8 mouse cellular contexts compared by ENCODE assay signal in the genomic region with DNA sequence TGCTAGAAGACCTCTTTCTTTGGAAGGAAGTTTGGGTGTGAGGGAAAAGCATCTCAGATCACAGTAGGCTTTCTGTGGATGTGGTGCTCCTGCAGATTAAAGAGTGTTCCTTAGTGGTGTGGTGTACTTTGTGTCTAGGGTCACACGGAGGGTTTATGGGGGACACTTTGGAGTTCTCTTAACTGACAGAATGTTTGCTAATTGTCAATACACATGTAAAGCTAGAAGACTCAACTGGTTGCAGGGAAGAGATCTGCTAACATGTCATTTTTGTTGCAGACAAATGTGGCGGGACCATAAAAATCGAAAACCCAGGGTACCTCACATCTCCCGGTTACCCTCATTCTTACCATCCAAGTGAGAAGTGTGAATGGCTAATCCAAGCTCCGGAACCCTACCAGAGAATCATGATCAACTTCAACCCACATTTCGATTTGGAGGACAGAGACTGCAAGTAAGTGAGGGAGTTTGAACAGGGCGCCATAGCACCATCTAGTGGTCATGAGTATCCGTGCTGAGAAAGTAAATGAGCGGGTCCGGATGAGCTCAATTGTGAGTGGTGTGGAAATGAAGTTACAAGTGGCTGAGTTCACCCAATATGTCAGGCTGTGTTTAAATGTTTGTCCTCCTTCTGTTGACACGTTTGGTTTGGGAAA. TPM values are rescaled to one million over a fixed set of nuclear protein-coding genes. Genes with fewer than 3 reads are reported as not detected.
A peak's percentile ranks its signal among the peaks of the same experiment; 100 is the strongest.
DNase-seq lines count a peak whose midpoint lies in the region; ATAC-seq and TF ChIP-seq lines count a peak whose summit lies in the region.

No protein-coding gene starts in this region.

- no peak for TF ChIP-seq POLR2A in cortical plate, adult 2 months (IDR thresholded peaks at IDR 0.05; ENCODE audit: extremely low read depth, insufficient read depth, low read length)

- peak; percentile 90 for TF ChIP-seq CTCF in cortical plate, adult 2 months (IDR thresholded peaks at IDR 0.05; ENCODE audit: extremely low read depth, insufficient read depth, low read length)

- H3K27ac ChIP-seq in cortical plate, adult 2 months (ENCODE audit: insufficient read depth, low read length): no peak overlapping the region

- intact Hi-C loops in gastrocnemius, postnatal 14 days (cut with DNase I; ENCODE audit: low total_unique reads): loop anchor here (10.0 kb wide), 1 partner anchor 928 kb away; no protein-coding TSS in a partner anchor
- intact Hi-C loops in left cerebral cortex, postnatal 10 days (cut with DNase I): loop anchor here (2.0 to 5.0 kb wide), 2 partner anchors 771 to 1172 kb away; no protein-coding TSS in a partner anchor

- H3K4me3 ChIP-seq in cortical plate, adult 2 months (ENCODE audit: insufficient read depth, low read length): no peak overlapping the region

- peak; percentile 69 for DNase-seq in gastrocnemius, postnatal 14 days
- peak; percentile 82 to 87 for DNase-seq in left cerebral cortex, postnatal 10 days (ENCODE audit: extremely low spot score in 1 of 2, low spot score in 2 of 2)
- peak; percentile 88 for DNase-seq in mesoderm, embryonic 11.5 days (ENCODE audit: low read depth, low spot score)
- peak; percentile 72 to 73 for DNase-seq in right cerebral cortex, postnatal 36 days (ENCODE audit: low spot score in 2 of 2)
- DNase-seq in urinary bladder, postnatal 4 days (ENCODE audit: low spot score in 2 of 2): peak; percentile 59 to 79

- peak; percentile 50 for ATAC-seq in activated CD4-positive, CD25-positive, alpha-beta regulatory T cell, adult 4 months
- peak; percentile 55 for ATAC-seq in inflammation-experienced regulatory T-cells, adult 6 months

- no peaks in the 10 kb centered on the region for H3K4me1 ChIP-seq in cortical plate, adult 2 months (ENCODE audit: control insufficient read depth, insufficient read depth, low read length)

RNA-seq across cellular contexts. Expression of gene Nrp1, which starts 4.7 kb away (rescaled TPM):
- 100 to 1,000 TPM; 209 to 238 TPM for polyA plus RNA-seq in activated CD4-positive, CD25-positive, alpha-beta regulatory T cell, adult 4 months (2017; shearing (Covaris generic))
- 12.9 and 16.5 TPM in 2 replicates for polyA plus RNA-seq in cortical plate, adult 2 months (2012; rRNA removed)
- 10 to 100 TPM; 50.4 to 53.6 TPM for total RNA-seq in gastrocnemius, postnatal 14 days (2021)
- polyA plus RNA-seq in inflammation-experienced regulatory T-cells, adult 6 months (2017; shearing (Covaris generic)): 100 to 1,000 TPM; 145 to 329 (median 260) TPM
- total RNA-seq in left cerebral cortex, postnatal 10 days (2021): 10 to 100 TPM; 33.7 to 35.3 TPM
